Mouse (Mus musculus): Measurements from ENCODE around the gene Ccng1.

GRCm38 (mm10) chr11:40755968-40756367 lies 857 bp upstream of the Ccng1 start:
- TF ChIP-seq CTCF (IDR thresholded peaks at IDR 0.05; ENCODE audit: low read depth, low read length) = no peak
- TF ChIP-seq POLR2AphosphoS5 (IDR thresholded peaks at IDR 0.05; ENCODE audit: insufficient replicate concordance, low read depth, low read length) = no peak
